Mouse (Mus musculus): ENCODE data around the gene St3gal4. TPM values are rescaled to one million over a fixed set of nuclear protein-coding genes. Genes with fewer than 3 reads are reported as not detected.

The St3gal4 gene
- total and polyA plus RNA-seq, 3 experiments = 18.6 to 45.7 (median 31.6) TPM

GRCm38 (mm10) chr9:35016762-35017161 lies 102.3 kb downstream of the St3gal4 start:
- peak; percentile 61 for DNase-seq

DNA sequence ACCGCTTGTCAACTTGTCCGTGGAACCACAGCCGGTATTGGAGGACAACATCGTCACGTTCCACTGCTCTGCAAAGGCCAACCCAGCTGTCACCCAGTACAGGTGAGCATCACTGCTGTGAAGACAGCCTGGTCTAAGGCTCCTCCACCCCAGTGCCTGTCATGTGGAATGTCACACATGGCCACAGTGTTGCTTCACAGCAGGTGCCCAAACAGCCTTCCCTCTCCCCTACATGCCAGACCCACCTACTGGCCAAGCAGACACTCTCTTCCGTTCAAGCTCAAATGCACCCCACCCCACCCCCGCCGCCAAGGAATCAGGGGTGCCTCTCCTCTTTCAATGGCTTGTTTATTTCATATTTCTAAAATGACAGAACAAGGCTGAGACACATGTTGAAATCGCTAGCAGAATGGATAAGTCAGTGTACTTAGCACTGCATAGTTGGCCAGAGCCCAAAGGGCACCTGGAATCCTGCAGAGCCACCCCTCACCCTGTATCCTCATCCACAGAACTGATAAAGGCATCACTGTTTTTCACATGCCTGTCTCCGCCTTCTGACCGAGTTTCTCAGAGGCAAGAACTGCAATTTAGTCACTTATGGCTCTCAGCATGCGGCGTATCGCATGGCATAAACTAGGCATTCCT lies 111.2 kb downstream of the St3gal4 start:
- no peak for DNase-seq

GRCm38 (mm10) chr9:35004113-35004512 lies 115.0 kb downstream of the St3gal4 start:
- DNase-seq = no peak

- DNase-seq = no peak
Measured at GRCm38 (mm10) chr9:34997880-34998865, 120.9 kb downstream of the St3gal4 start.

Other genes with a start within 250 kb of the St3gal4 start
- gene Dcps, start 56.8 kb upstream of the St3gal4 start, total RNA-seq (2021) = 10 to 100 TPM; 18.3 to 26.8 TPM
- 21.1 and 22.2 TPM in 2 replicates for gene Dcps, start 56.8 kb upstream of the St3gal4 start, polyA plus RNA-seq (2012; rRNA removed)
- gene Srpr, start 80.9 kb upstream of the St3gal4 start, total RNA-seq (2021) = 100 to 1,000 TPM; 157 to 167 TPM
- gene Srpr, start 80.9 kb upstream of the St3gal4 start, polyA plus RNA-seq (2012; rRNA removed) = 40.6 and 47.4 TPM in 2 replicates
- gene Tirap, start 81.0 kb upstream of the St3gal4 start, total RNA-seq (2021) = 1 to 10 TPM; 6.8 to 7.3 TPM
- 10.2 and 11.7 TPM in 2 replicates for gene Tirap, start 81.0 kb upstream of the St3gal4 start, polyA plus RNA-seq (2012; rRNA removed)
- gene Foxred1, start 91.8 kb upstream of the St3gal4 start, total RNA-seq (2021) = 10 to 100 TPM; 40.6 to 53.7 TPM
- 14.4 and 16.8 TPM in 2 replicates for gene Foxred1, start 91.8 kb upstream of the St3gal4 start, polyA plus RNA-seq (2012; rRNA removed)
- gene Fam118b, start 148.5 kb upstream of the St3gal4 start, total RNA-seq (2021) = 10 to 100 TPM in 1 of 2 experiments, 1 to 10 TPM in 1; 9.1 to 15.1 TPM
- 3.8 and 4.0 TPM in 2 replicates for gene Fam118b, start 148.5 kb upstream of the St3gal4 start, polyA plus RNA-seq (2012; rRNA removed)
- 10 to 100 TPM; 15.0 to 18.3 TPM for gene Rpusd4, start 148.6 kb upstream of the St3gal4 start, total RNA-seq (2021)
- 4.8 and 6.5 TPM in 2 replicates for gene Rpusd4, start 148.6 kb upstream of the St3gal4 start, polyA plus RNA-seq (2012; rRNA removed)

All from adrenal gland, adult 2 months (tissue).